ENCODE assay signal across 26 mouse cellular contexts in the genomic region with DNA sequence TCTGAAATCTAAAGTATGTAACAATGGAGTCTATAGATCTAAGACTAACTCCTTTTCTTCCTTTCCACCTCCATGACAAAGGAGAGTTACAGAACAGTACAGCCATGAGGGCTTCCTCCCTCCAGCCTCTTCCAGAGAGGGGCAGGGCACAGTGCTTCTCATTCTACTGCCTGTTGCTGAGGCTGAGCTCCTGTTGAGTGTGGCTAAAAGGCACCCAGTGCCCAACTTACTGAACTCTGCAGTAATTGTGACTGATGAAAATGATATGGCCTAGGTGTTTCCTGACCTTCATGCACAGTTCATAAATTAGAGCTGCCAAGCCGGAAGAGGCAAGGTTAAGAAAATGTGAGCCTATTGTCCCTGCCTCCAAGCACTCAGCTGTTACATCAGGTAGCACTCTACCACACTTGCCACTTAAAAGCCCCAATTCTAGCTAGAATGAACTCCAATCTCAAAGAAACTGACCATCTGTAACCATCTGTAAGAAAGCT. TPM values are rescaled to one million over a fixed set of nuclear protein-coding genes. Genes with fewer than 3 reads are reported as not detected.
DNase-seq lines count a peak whose midpoint lies in the region; ATAC-seq and TF ChIP-seq lines count a peak whose summit lies in the region.
"Had no signal": no experiment of that assay in that cellular context is flagged by ENCODE, and none has a peak within 500 bp of the region (broad histone marks: within the 10 kb centered on the region; RNA-seq: fewer than 3 reads in every experiment).

No protein-coding gene starts in this region.

- no peaks in the 10 kb centered on the region for H3K4me1 ChIP-seq in kidney, postnatal 0 days (replicated peaks; ENCODE audit: insufficient read depth, low read length)
- H3K4me1 ChIP-seq: embryonic facial prominence, embryonic 10.5 days; forebrain, embryonic 12.5 days; heart, embryonic 15.5 days; hindbrain, embryonic 10.5 days; limb, embryonic 13.5 days; liver, embryonic 13.5 days; megakaryocyte, embryonic 14.5 days; midbrain, embryonic 15.5 days; neural tube, embryonic 15.5 days; stomach, embryonic 15.5 days had no signal

- peak; percentile 28 for DNase-seq in kidney, postnatal 0 days (ENCODE audit: low spot score)
- no peak for DNase-seq in kidney, postnatal 36 days
- DNase-seq in hindlimb bud, embryonic 11.5 days (ENCODE audit: extremely low spot score, low read depth, low spot score), result peak; percentile 28
- no peak for DNase-seq in retina, postnatal 1 day
- no peak for DNase-seq in frontal cortex, postnatal 36 days (ENCODE audit: low spot score in 2 of 2)
- DNase-seq: adrenal gland, postnatal 36 days; cerebellum, adult 11-12 months; cerebellum, postnatal 14 days; gastrocnemius, postnatal 25 days; layer of hippocampus, adult 9-11 months; liver, embryonic 13.5 days; right cerebral cortex, postnatal 14 days; thymus, adult 18-20 months had no signal

- WGBS in kidney, postnatal 0 days, result 17% methylated on average over 1 of the region's 1 CpGs

- no peak overlapping the region for H3K27ac ChIP-seq in kidney, postnatal 0 days
- H3K27ac ChIP-seq: embryonic facial prominence, embryonic 10.5 days; forebrain, embryonic 12.5 days; heart, embryonic 15.5 days; hindbrain, embryonic 10.5 days; limb, embryonic 13.5 days; liver, embryonic 13.5 days; midbrain, embryonic 15.5 days; neural tube, embryonic 15.5 days; stomach, embryonic 15.5 days had no signal

- H3K36me3 ChIP-seq in kidney, postnatal 0 days (ENCODE audit: insufficient read depth, low read length), result no peaks in the 10 kb centered on the region
- H3K36me3 ChIP-seq: heart, embryonic 15.5 days; midbrain, embryonic 15.5 days; stomach, embryonic 15.5 days had no signal

- no peak overlapping the region for H3K9ac ChIP-seq in kidney, postnatal 0 days (ENCODE audit: low read depth, low read length)
- H3K9ac ChIP-seq: forebrain, embryonic 12.5 days; heart, embryonic 15.5 days; limb, embryonic 13.5 days; liver, embryonic 13.5 days; midbrain, embryonic 15.5 days; neural tube, embryonic 15.5 days; stomach, embryonic 15.5 days had no signal

- ATAC-seq in kidney, postnatal 0 days (replicated peaks; ENCODE audit: low FRiP score, low read depth), result peak; percentile 49; the same call in 1 of the 2 replicates
- peak; percentile 28 for ATAC-seq in activated CD4-positive, CD25-positive, alpha-beta regulatory T cell, adult 4 months
- peak; percentile 26; the same call in 1 of the 2 replicates for ATAC-seq in megakaryocyte-erythroid progenitor cell, adult 5-6 weeks (replicated peaks; ENCODE audit: low FRiP score, low TSS enrichment, poor library complexity, severe bottlenecking)
- ATAC-seq: midbrain, embryonic 15.5 days had no signal

- H3K27me3 ChIP-seq in kidney, postnatal 0 days (ENCODE audit: insufficient read depth, low read length), result no peaks in the 10 kb centered on the region
- H3K27me3 ChIP-seq: forebrain, embryonic 12.5 days; heart, embryonic 15.5 days; limb, embryonic 13.5 days; liver, embryonic 13.5 days; megakaryocyte, embryonic 14.5 days; midbrain, embryonic 15.5 days; neural tube, embryonic 15.5 days; stomach, embryonic 15.5 days had no signal

- no peak for TF ChIP-seq CTCF in kidney, postnatal 0 days (IDR thresholded peaks at IDR 0.05; ENCODE audit: low read depth)

- H3K4me3 ChIP-seq in kidney, postnatal 0 days (replicated peaks; ENCODE audit: low read depth, low read length), result no peak overlapping the region
- H3K4me3 ChIP-seq: embryonic facial prominence, embryonic 10.5 days; forebrain, embryonic 12.5 days; heart, embryonic 15.5 days; hindbrain, embryonic 10.5 days; limb, embryonic 13.5 days; liver, embryonic 13.5 days; megakaryocyte, embryonic 14.5 days; midbrain, embryonic 15.5 days; myocyte; neural tube, embryonic 15.5 days; stomach, embryonic 15.5 days had no signal

- no peak overlapping the region for H3K4me2 ChIP-seq in kidney, postnatal 0 days (ENCODE audit: low read length)
- H3K4me2 ChIP-seq: forebrain, embryonic 12.5 days; heart, embryonic 15.5 days; limb, embryonic 13.5 days; liver, embryonic 13.5 days; midbrain, embryonic 15.5 days; neural tube, embryonic 15.5 days; stomach, embryonic 15.5 days had no signal

- H3K9me3 ChIP-seq in kidney, postnatal 0 days (replicated peaks; ENCODE audit: low read length), result no peaks in the 10 kb centered on the region
- H3K9me3 ChIP-seq: embryonic facial prominence, embryonic 10.5 days; forebrain, embryonic 12.5 days; G1E; heart, embryonic 15.5 days; hindbrain, embryonic 10.5 days; limb, embryonic 13.5 days; liver, embryonic 13.5 days; megakaryocyte, embryonic 14.5 days; midbrain, embryonic 15.5 days; neural tube, embryonic 15.5 days; stomach, embryonic 15.5 days had no signal

RNA-seq across cellular contexts. Expression of a gene that starts 45.9 kb away (rescaled TPM):
- 6.5 and 6.9 TPM in 2 replicates for polyA plus RNA-seq in kidney, postnatal 0 days (2015; fragmentation: Nextera tagmentation; extraction: Ambion mirVana)
- 10 to 100 TPM; 19.3 TPM for polyA plus RNA-seq in activated CD4-positive, CD25-positive, alpha-beta regulatory T cell, adult 4 months (2017; shearing (Covaris generic))
- 24.5 and 31.1 TPM in 2 replicates for total RNA-seq in megakaryocyte-erythroid progenitor cell, adult 5-6 weeks (2014; fragmentation: Nextera tagmentation)
- 33.3 and 38.4 TPM in 2 replicates for total RNA-seq in megakaryocyte-erythroid progenitor cell, adult 5-6 weeks (2017)

RNA-seq across cellular contexts. Expression of a gene that starts 56.5 kb away (rescaled TPM):
- polyA plus RNA-seq in kidney, postnatal 0 days (2015; fragmentation: Nextera tagmentation; extraction: Ambion mirVana), result 1.0 and 1.3 TPM in 2 replicates
- under 1 TPM; 0.04 to 0.14 TPM for polyA plus RNA-seq in activated CD4-positive, CD25-positive, alpha-beta regulatory T cell, adult 4 months (2017; shearing (Covaris generic))
- 0.10 TPM in 1 of 2 replicates, not detected in the other for total RNA-seq in megakaryocyte-erythroid progenitor cell, adult 5-6 weeks (2014; fragmentation: Nextera tagmentation)
- total RNA-seq in megakaryocyte-erythroid progenitor cell, adult 5-6 weeks (2017), result 0.23 and 0.28 TPM in 2 replicates
- polyA plus RNA-seq: G1E, myocyte had no signal

Comparison
In these comparisons a context has a peak if more than half of its experiments do, and no peak if none do; other contexts are left out.
1. DNase-seq: peak in kidney, postnatal 0 days (single experiment) and hindlimb bud, embryonic 11.5 days (single experiment); none in kidney, postnatal 36 days (0 of 2), retina, postnatal 1 day (single experiment) and frontal cortex, postnatal 36 days (0 of 2).
2. Peak in every context shown above with its lines, with median percentiles within 50 percentile points of each other: ATAC-seq.